Mouse (Mus musculus): ENCODE results near the gene Ctr9.

The Ctr9 gene

GRCm38 (mm10) chr7:111098196-111098595 is 69.4 kb downstream of the Ctr9 start:
- no peak for DNase-seq (ENCODE audit: extremely low spot score)

All from embryo, embryonic 9.5 days (tissue).